Comparison of ENCODE assay signal across 8 mouse cellular contexts in genomic region chr5:32991152-32991551, GRCm38 (mm10). TPM values are rescaled to one million over a fixed set of nuclear protein-coding genes. Genes with fewer than 3 reads are reported as not detected.
A peak's percentile ranks its signal among the peaks of the same experiment; 100 is the strongest.
DNase-seq lines count a peak whose midpoint lies in the region; ATAC-seq and TF ChIP-seq lines count a peak whose summit lies in the region.

No protein-coding gene starts in this region.

- H3K27ac ChIP-seq in left cerebral cortex, adult 2 months = peak overlapping the region; percentile 95
- 0 out of 2 replicates have a peak overlapping the region, but pooled peaks have one; percentile 5 for H3K27ac ChIP-seq in cerebellum, adult 2 months (ENCODE audit: insufficient read depth, low read length)
- H3K27ac ChIP-seq in heart, adult 2 months = peak overlapping the region; percentile 36; the same call in 1 of the 2 replicates
- no peak overlapping the region for H3K27ac ChIP-seq in stomach, embryonic 15.5 days
- H3K27ac ChIP-seq in forebrain, embryonic 11.5 days (ENCODE audit: low read depth, low read length) = no peak overlapping the region

- peak; percentile 55 to 73 for DNase-seq in left cerebral cortex, adult 2 months (ENCODE audit: extremely low spot score in 1 of 2, low spot score in 2 of 2)
- DNase-seq in left cerebral cortex, postnatal 10 days (ENCODE audit: extremely low spot score in 1 of 2, low spot score in 2 of 2) = no peak
- DNase-seq in cerebellum, adult 2 months = peak; percentile 69 to 80
- DNase-seq in heart, adult 2 months = peak; percentile 47 to 62
- peak; percentile 70 to 72 for DNase-seq in layer of hippocampus, postnatal 10 days (ENCODE audit: low spot score in 2 of 2)
- no peak for DNase-seq in forebrain, embryonic 11.5 days (ENCODE audit: low spot score)
- no peak for DNase-seq in thymus, postnatal 10 days (ENCODE audit: low spot score in 2 of 2)

- peak overlapping the region; percentile 65 for H3K9ac ChIP-seq in heart, adult 2 months (ENCODE audit: low read depth, low read length)
- no peak overlapping the region for H3K9ac ChIP-seq in stomach, embryonic 15.5 days
- H3K9ac ChIP-seq in forebrain, embryonic 11.5 days (ENCODE audit: low read length) = no peak overlapping the region

- no peaks in the 10 kb centered on the region for H3K79me2 ChIP-seq in heart, adult 2 months (replicated peaks; ENCODE audit: control insufficient read depth, insufficient read depth, low read length)

- ATAC-seq in stomach, embryonic 15.5 days (ENCODE audit: insufficient read depth, low FRiP score, low read depth) = peak; percentile 45
- ATAC-seq in forebrain, embryonic 11.5 days (replicated peaks; ENCODE audit: low FRiP score) = no peak

- peaks cover 22% of the 10 kb centered on the region for H3K4me1 ChIP-seq in cerebellum, adult 2 months (ENCODE audit: control insufficient read depth, insufficient read depth, low read length)
- H3K4me1 ChIP-seq in heart, adult 2 months (ENCODE audit: control insufficient read depth, insufficient read depth, low read length) = peaks cover 3% of the 10 kb centered on the region
- H3K4me1 ChIP-seq in stomach, embryonic 15.5 days = no peaks in the 10 kb centered on the region
- no peaks in the 10 kb centered on the region for H3K4me1 ChIP-seq in forebrain, embryonic 11.5 days (replicated peaks; ENCODE audit: control insufficient read depth, insufficient read depth, low read length)

- intact Hi-C loops in left cerebral cortex, adult 2 months (cut with DNase I) = loop anchor here (1.0 to 2.0 kb wide), 3 partner anchors 16 to 41 kb away; no protein-coding TSS in a partner anchor
- intact Hi-C loops in left cerebral cortex, postnatal 10 days (cut with DNase I) = no loop called here
- intact Hi-C loops in heart, adult 2 months (cut with DNase I) = loop anchor here (1.0 kb wide), 1 partner anchor 42 kb away; no protein-coding TSS in a partner anchor

- no peaks in the 10 kb centered on the region for H3K27me3 ChIP-seq in cerebellum, adult 2 months (ENCODE audit: control insufficient read depth, insufficient read depth, low read length)
- no peaks in the 10 kb centered on the region for H3K27me3 ChIP-seq in heart, adult 2 months (ENCODE audit: control insufficient read depth, insufficient read depth, low read length)
- no peaks in the 10 kb centered on the region for H3K27me3 ChIP-seq in stomach, embryonic 15.5 days (replicated peaks)
- no peaks in the 10 kb centered on the region for H3K27me3 ChIP-seq in forebrain, embryonic 11.5 days (ENCODE audit: control insufficient read depth, insufficient read depth, low read length)

- peak; percentile 66; the same call in 1 of the 2 replicates for TF ChIP-seq EP300 in heart, adult 2 months (IDR thresholded peaks at IDR 0.05; ENCODE audit: insufficient read depth, low read depth, low read length)

- H3K36me3 ChIP-seq in heart, adult 2 months (ENCODE audit: control insufficient read depth, insufficient read depth, low read length) = no peaks in the 10 kb centered on the region
- H3K36me3 ChIP-seq in stomach, embryonic 15.5 days = 0 out of 2 replicates have a peak, but pooled peaks cover 6% of the 10 kb centered on the region
- H3K36me3 ChIP-seq in forebrain, embryonic 11.5 days (ENCODE audit: control insufficient read depth, insufficient read depth, low read length) = no peaks in the 10 kb centered on the region; the same call in 1 of the 2 replicates

- WGBS in cerebellum, adult 2 months = 7% methylated on average over 8 of the region's 8 CpGs
- 45% methylated on average over 8 of the region's 8 CpGs for WGBS in heart, adult 2 months
- WGBS in stomach, embryonic 15.5 days = 63% methylated on average over 8 of the region's 8 CpGs
- 84% methylated on average over 8 of the region's 8 CpGs for WGBS in forebrain, embryonic 11.5 days

- no peak; the same call in 1 of the 2 replicates for TF ChIP-seq CTCF in left cerebral cortex, adult 2 months (IDR thresholded peaks at IDR 0.05)
- peak; percentile 67 for TF ChIP-seq CTCF in cerebellum, adult 2 months (IDR thresholded peaks at IDR 0.05; ENCODE audit: borderline replicate concordance, insufficient read depth, low read depth, low read length)
- peak; percentile 62 for TF ChIP-seq CTCF in heart, adult 2 months (IDR thresholded peaks at IDR 0.05)

- no peak for TF ChIP-seq POLR2A in cerebellum, adult 2 months (IDR thresholded peaks at IDR 0.05; ENCODE audit: borderline replicate concordance, insufficient read depth, low read length)
- TF ChIP-seq POLR2A in heart, adult 2 months (IDR thresholded peaks at IDR 0.05; ENCODE audit: insufficient read depth, low read depth, low read length) = 0 out of 2 replicates have a peak, but pooled peaks have one; percentile 48

- H3K9me3 ChIP-seq in stomach, embryonic 15.5 days = no peaks in the 10 kb centered on the region
- no peaks in the 10 kb centered on the region for H3K9me3 ChIP-seq in forebrain, embryonic 11.5 days (ENCODE audit: control insufficient read depth, low read length)

- H3K4me3 ChIP-seq in left cerebral cortex, adult 2 months = no peak overlapping the region
- H3K4me3 ChIP-seq in cerebellum, adult 2 months (replicated peaks; ENCODE audit: insufficient read depth, low read depth, low read length) = peak overlapping the region; percentile 7
- H3K4me3 ChIP-seq in heart, adult 2 months = 0 out of 2 replicates have a peak overlapping the region, but pooled peaks have one; percentile 3
- H3K4me3 ChIP-seq in stomach, embryonic 15.5 days (replicated peaks) = no peak overlapping the region
- no peak overlapping the region for H3K4me3 ChIP-seq in forebrain, embryonic 11.5 days (ENCODE audit: low read depth, low read length)

- H3K4me2 ChIP-seq in stomach, embryonic 15.5 days = no peak overlapping the region
- H3K4me2 ChIP-seq in forebrain, embryonic 11.5 days (ENCODE audit: low read depth, low read length, severe bottlenecking) = no peak overlapping the region

RNA-seq across cellular contexts. Expression of gene Ywhah, which starts 27.5 kb away (rescaled TPM):
- 1,000 to 10,000 TPM; 1,061 to 1,220 TPM for total RNA-seq in left cerebral cortex, adult 2 months (2021)
- total RNA-seq in left cerebral cortex, postnatal 10 days (2021) = 1,000 to 10,000 TPM in 1 of 2 experiments, 100 to 1,000 TPM in 1; 996 to 1,031 TPM
- 1,631 and 1,702 TPM in 2 replicates for polyA plus RNA-seq in cerebellum, adult 2 months (2012; rRNA removed)
- total RNA-seq in heart, adult 2 months (2021) = 100 to 1,000 TPM in 1 of 2 experiments, 10 to 100 TPM in 1; 75.4 to 106 TPM
- polyA plus RNA-seq in heart, adult 2 months (2012; rRNA removed) = 82.2 and 114 TPM in 2 replicates
- total RNA-seq in layer of hippocampus, postnatal 10 days (2021) = 1,000 to 10,000 TPM; 1,193 to 1,271 TPM
- 428 and 431 TPM in 2 replicates for polyA plus RNA-seq in stomach, embryonic 15.5 days (2015; fragmentation: Nextera tagmentation; extraction: Ambion mirVana)
- polyA plus RNA-seq in forebrain, embryonic 11.5 days (2014; fragmentation: Nextera tagmentation; extraction: Ambion mirVana) = 436 and 450 TPM in 2 replicates

Comparison
In these comparisons a context has a peak if more than half of its experiments do, and no peak if none do; other contexts are left out.
1. DNase-seq: peak in left cerebral cortex, adult 2 months (2 of 2), cerebellum, adult 2 months (2 of 2), heart, adult 2 months (2 of 2) and layer of hippocampus, postnatal 10 days (2 of 2); none in left cerebral cortex, postnatal 10 days (0 of 2), forebrain, embryonic 11.5 days (single experiment) and thymus, postnatal 10 days (0 of 2).
2. H3K27ac ChIP-seq: peak in left cerebral cortex, adult 2 months (single experiment), cerebellum, adult 2 months (single experiment) and heart, adult 2 months (single experiment); none in stomach, embryonic 15.5 days (single experiment) and forebrain, embryonic 11.5 days (single experiment).
3. H3K4me3 ChIP-seq: peak in cerebellum, adult 2 months (single experiment) and heart, adult 2 months (single experiment); none in left cerebral cortex, adult 2 months (single experiment), stomach, embryonic 15.5 days (single experiment) and forebrain, embryonic 11.5 days (single experiment).
4. RNA of gene Ywhah, which starts 27.5 kb away (total RNA-seq): 1,193 to 1,271 TPM in layer of hippocampus, postnatal 10 days, 1,061 to 1,220 TPM in left cerebral cortex, adult 2 months and 996 to 1,031 TPM in left cerebral cortex, postnatal 10 days; 75.4 to 106 TPM in heart, adult 2 months; every median in the first group is over 4 times any median in the second.